Mouse (Mus musculus): ENCODE measurements around the gene Pald1. TPM values are rescaled to one million over a fixed set of nuclear protein-coding genes. Genes with fewer than 3 reads are reported as not detected.

Pald1 gene
- polyA plus RNA-seq, 1 experiment: 3.2 TPM

DNA sequence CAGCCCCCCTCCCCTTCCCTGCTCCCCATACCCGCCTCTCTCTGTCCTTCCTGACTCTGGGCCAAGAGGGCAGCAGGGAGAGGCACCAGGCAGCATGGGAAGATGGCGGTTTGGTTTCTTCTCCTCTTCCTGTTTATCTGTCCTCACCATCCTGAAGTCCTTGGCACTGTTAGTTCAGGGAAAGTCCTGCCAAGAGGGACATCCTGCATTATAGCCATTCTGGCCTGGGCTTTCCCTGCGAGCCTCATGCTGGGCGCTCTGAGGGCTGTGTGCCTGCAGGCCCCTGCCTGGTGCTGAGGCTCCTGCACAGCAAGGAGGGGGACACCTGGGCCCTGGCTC is 10.8 kb downstream of the Pald1 start:
- Histone ChIP-seq H3K27ac (ENCODE audit: insufficient read depth, low read depth, low read length) (no peak overlapping the region), H3K4me1 (ENCODE audit: control insufficient read depth, insufficient read depth, insufficient read length, low read length) (no peaks in the 10 kb centered on the region), H3K36me3 (ENCODE audit: control insufficient read depth, insufficient read depth, low read length) (no peaks in the 10 kb centered on the region), H3K4me3 (ENCODE audit: low read depth, low read length) (no peak overlapping the region), H3K27me3 (ENCODE audit: control insufficient read depth, insufficient read depth, low read length) (no peaks in the 10 kb centered on the region)
- 68% methylated on average over 4 of the region's 4 CpGs for WGBS
- no peak for TF ChIP-seq CTCF (IDR thresholded peaks at IDR 0.05; ENCODE audit: extremely low read depth, insufficient read length, insufficient replicate concordance, low read depth, low read length)
- no peak for TF ChIP-seq POLR2A (IDR thresholded peaks at IDR 0.05; ENCODE audit: low read depth, low read length)

DNA sequence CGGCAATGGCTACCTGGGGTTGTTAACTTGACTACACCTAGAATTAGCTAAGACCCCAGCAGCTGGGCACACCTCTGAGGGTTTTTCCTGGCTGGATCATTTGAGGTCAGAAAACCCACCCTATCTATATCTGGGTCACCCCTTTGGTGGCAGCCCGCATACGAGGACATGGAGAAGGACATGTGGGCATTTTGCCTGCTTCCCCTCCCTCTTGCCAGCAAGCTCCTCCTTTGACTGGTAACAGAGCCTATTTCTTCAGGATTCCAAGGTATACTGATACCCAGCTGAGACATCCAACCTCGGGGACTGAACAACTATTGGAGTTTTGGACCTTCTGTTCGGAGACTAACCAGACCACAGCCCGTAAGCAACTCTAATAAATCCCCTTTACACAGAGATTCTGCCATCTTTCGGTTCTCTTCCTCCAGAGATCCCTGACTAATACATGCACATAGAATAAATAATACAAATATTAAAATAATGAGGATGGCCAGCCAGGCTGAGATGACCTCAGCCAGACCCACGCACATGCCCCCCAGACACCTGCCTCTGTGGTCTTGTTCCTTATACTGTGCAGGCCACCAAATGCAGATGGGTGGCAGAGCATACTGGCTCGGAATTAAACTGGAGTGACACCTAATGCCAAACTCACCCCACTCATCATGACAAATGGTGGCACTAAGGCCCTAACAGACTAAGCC is 11.3 kb downstream of the Pald1 start:
- no peak overlapping the region for H3K27ac ChIP-seq (ENCODE audit: insufficient read depth, low read depth, low read length)
- 84% methylated on average over 9 of the region's 9 CpGs for WGBS

GRCm38 (mm10) chr10:61370273-61370979 is 12.9 kb downstream of the Pald1 start:
- H3K27ac ChIP-seq (ENCODE audit: insufficient read depth, low read depth, low read length): no peak overlapping the region
- H3K4me1 ChIP-seq (ENCODE audit: control insufficient read depth, insufficient read depth, insufficient read length, low read length): no peaks in the 10 kb centered on the region
- no peak overlapping the region for H3K4me3 ChIP-seq (ENCODE audit: low read depth, low read length)
- no peaks in the 10 kb centered on the region for H3K27me3 ChIP-seq (ENCODE audit: control insufficient read depth, insufficient read depth, low read length)
- WGBS: 55% methylated on average over 18 of the region's 18 CpGs
- TF ChIP-seq CTCF (IDR thresholded peaks at IDR 0.05; ENCODE audit: extremely low read depth, insufficient read length, insufficient replicate concordance, low read depth, low read length): no peak
- no peak for TF ChIP-seq POLR2A (IDR thresholded peaks at IDR 0.05; ENCODE audit: low read depth, low read length)
- H3K36me3 ChIP-seq (ENCODE audit: control insufficient read depth, insufficient read depth, low read length): no peaks in the 10 kb centered on the region

More for the DNA sequence above, 11.3 kb downstream of the Pald1 start:
- TF ChIP-seq CTCF (IDR thresholded peaks at IDR 0.05; ENCODE audit: extremely low read depth, insufficient read length, insufficient replicate concordance, low read depth, low read length) (no peak), POLR2A (IDR thresholded peaks at IDR 0.05; ENCODE audit: low read depth, low read length) (no peak)
- no peak overlapping the region for H3K4me3 ChIP-seq (ENCODE audit: low read depth, low read length)
- no peaks in the 10 kb centered on the region for H3K4me1 ChIP-seq (ENCODE audit: control insufficient read depth, insufficient read depth, insufficient read length, low read length)
- H3K27me3 ChIP-seq (ENCODE audit: control insufficient read depth, insufficient read depth, low read length): no peaks in the 10 kb centered on the region
- H3K36me3 ChIP-seq (ENCODE audit: control insufficient read depth, insufficient read depth, low read length): no peaks in the 10 kb centered on the region

DNA sequence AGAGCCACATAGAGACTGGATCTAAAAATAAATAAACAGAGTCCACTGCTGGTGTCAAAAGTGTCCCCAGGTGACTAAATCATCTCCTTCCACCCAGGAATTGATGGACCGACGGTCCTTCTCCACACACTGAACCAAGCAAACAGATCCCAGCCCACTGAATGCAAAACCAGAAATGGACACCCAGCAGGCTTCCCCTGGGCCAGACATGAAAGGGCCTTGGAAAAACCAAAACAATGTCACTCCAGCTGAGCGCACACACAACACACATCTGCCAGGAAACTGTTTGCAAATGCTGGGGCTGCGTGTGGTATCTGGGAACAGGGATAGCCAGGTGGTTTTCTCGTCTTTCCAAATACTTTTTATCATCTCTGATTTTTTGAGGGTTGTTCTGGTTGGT is 13.6 kb downstream of the Pald1 start:
- 67% methylated on average over 5 of the region's 5 CpGs for WGBS
- TF ChIP-seq CTCF (IDR thresholded peaks at IDR 0.05; ENCODE audit: extremely low read depth, insufficient read length, insufficient replicate concordance, low read depth, low read length): no peak
- TF ChIP-seq POLR2A (IDR thresholded peaks at IDR 0.05; ENCODE audit: low read depth, low read length): no peak
- Histone ChIP-seq H3K4me1 (ENCODE audit: control insufficient read depth, insufficient read depth, insufficient read length, low read length) (no peaks in the 10 kb centered on the region), H3K27me3 (ENCODE audit: control insufficient read depth, insufficient read depth, low read length) (no peaks in the 10 kb centered on the region), H3K27ac (ENCODE audit: insufficient read depth, low read depth, low read length) (no peak overlapping the region), H3K36me3 (ENCODE audit: control insufficient read depth, insufficient read depth, low read length) (no peaks in the 10 kb centered on the region), H3K4me3 (ENCODE audit: low read depth, low read length) (no peak overlapping the region)

GRCm38 (mm10) chr10:61365902-61366301 is 17.4 kb downstream of the Pald1 start:
- no peak overlapping the region for H3K27ac ChIP-seq (ENCODE audit: insufficient read depth, low read depth, low read length)
- WGBS: 56% methylated on average over 1 of the region's 1 CpGs
- H3K4me1 ChIP-seq (ENCODE audit: control insufficient read depth, insufficient read depth, insufficient read length, low read length): no peaks in the 10 kb centered on the region
- H3K27me3 ChIP-seq (ENCODE audit: control insufficient read depth, insufficient read depth, low read length): no peaks in the 10 kb centered on the region
- TF ChIP-seq CTCF (IDR thresholded peaks at IDR 0.05; ENCODE audit: extremely low read depth, insufficient read length, insufficient replicate concordance, low read depth, low read length) (no peak), POLR2A (IDR thresholded peaks at IDR 0.05; ENCODE audit: low read depth, low read length) (no peak)
- no peaks in the 10 kb centered on the region for H3K36me3 ChIP-seq (ENCODE audit: control insufficient read depth, insufficient read depth, low read length)
- no peak overlapping the region for H3K4me3 ChIP-seq (ENCODE audit: low read depth, low read length)

DNA sequence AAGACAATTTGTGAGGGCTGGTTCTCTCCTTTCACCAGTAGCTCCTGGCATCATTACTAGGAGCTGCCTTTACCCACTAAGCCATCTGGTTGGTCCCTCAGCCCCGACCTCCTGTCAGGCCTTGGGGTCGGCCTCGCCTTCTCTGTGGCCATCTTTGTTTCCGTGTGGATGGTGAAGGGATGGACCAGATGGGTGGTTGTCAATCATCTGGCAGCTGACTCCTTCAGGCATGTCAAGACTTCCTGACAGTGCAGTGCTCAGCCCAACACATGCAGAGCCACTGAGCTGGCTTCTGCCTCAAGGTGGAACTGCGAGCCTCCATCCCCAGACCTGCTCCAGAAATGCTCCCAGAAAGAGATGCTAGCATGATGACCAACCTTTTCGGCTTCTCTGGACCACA is 18.9 kb downstream of the Pald1 start:
- Histone ChIP-seq H3K27me3 (ENCODE audit: control insufficient read depth, insufficient read depth, low read length) (no peaks in the 10 kb centered on the region), H3K4me3 (ENCODE audit: low read depth, low read length) (no peak overlapping the region), H3K36me3 (ENCODE audit: control insufficient read depth, insufficient read depth, low read length) (no peaks in the 10 kb centered on the region), H3K27ac (ENCODE audit: insufficient read depth, low read depth, low read length) (no peak overlapping the region), H3K4me1 (ENCODE audit: control insufficient read depth, insufficient read depth, insufficient read length, low read length) (no peaks in the 10 kb centered on the region)
- no peak for TF ChIP-seq CTCF (IDR thresholded peaks at IDR 0.05; ENCODE audit: extremely low read depth, insufficient read length, insufficient replicate concordance, low read depth, low read length)
- TF ChIP-seq POLR2A (IDR thresholded peaks at IDR 0.05; ENCODE audit: low read depth, low read length): no peak
- WGBS: 93% methylated on average over 6 of the region's 6 CpGs

- WGBS: 72% methylated on average over 8 of the region's 8 CpGs
- TF ChIP-seq CTCF (IDR thresholded peaks at IDR 0.05; ENCODE audit: extremely low read depth, insufficient read length, insufficient replicate concordance, low read depth, low read length): no peak
- no peak for TF ChIP-seq POLR2A (IDR thresholded peaks at IDR 0.05; ENCODE audit: low read depth, low read length)
- H3K27ac ChIP-seq (ENCODE audit: insufficient read depth, low read depth, low read length): peak overlapping the region; percentile 21; the same call in 1 of the 2 replicates
Observed at GRCm38 (mm10) chr10:61362992-61363391, 20.3 kb downstream of the Pald1 start.

More at GRCm38 (mm10) chr10:61362992-61363391, 20.3 kb downstream of the Pald1 start:
- H3K27me3 ChIP-seq (ENCODE audit: control insufficient read depth, insufficient read depth, low read length): no peaks in the 10 kb centered on the region
- no peak overlapping the region for H3K4me3 ChIP-seq (ENCODE audit: low read depth, low read length)
- H3K36me3 ChIP-seq (ENCODE audit: control insufficient read depth, insufficient read depth, low read length): no peaks in the 10 kb centered on the region
- H3K4me1 ChIP-seq (ENCODE audit: control insufficient read depth, insufficient read depth, insufficient read length, low read length): no peaks in the 10 kb centered on the region
